ENCODE assay signal across 8 mouse cellular contexts in the genomic region with DNA sequence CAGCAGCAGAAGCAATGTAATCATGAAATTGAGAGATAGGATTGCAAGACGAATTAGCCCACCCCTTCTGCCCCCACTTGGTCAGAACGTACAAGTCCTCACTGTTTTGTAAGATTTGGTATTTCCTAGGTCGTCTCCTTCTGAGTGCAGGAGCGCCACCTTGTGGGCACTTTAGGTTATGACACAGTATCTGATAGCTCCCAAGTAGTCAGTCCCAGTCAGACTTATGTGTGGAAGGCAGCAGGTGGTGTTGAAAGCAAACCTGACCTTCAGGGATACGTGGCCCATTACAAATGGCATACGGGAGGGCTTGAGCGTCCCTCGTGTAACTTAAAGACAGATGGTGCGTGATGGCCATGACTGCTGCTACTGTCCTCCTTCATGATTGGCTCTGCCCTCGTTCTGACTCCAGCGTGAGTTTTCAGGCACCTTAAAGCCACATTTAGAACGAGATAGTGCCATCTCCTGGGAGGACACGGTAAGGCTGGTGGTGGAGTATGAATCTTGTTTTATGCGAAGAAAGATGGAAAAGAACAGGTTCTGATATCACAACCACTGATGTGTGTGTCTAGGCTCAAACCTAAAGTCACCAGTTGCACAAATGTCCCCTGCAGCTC. TPM values are rescaled to one million over a fixed set of nuclear protein-coding genes. Genes with fewer than 3 reads are reported as not detected.
DNase-seq lines count a peak whose midpoint lies in the region; ATAC-seq and TF ChIP-seq lines count a peak whose summit lies in the region.

No protein-coding gene starts in this region.

- H3K9ac ChIP-seq in heart, embryonic 12.5 days, result no peak overlapping the region
- H3K9ac ChIP-seq in kidney, embryonic 16.5 days (replicated peaks; ENCODE audit: low read length), result no peak overlapping the region; the same call in 1 of the 2 replicates

- ATAC-seq in heart, embryonic 12.5 days (ENCODE audit: insufficient number of reproducible peaks, low FRiP score), result no peak; the same call in 1 of the 2 replicates
- ATAC-seq in kidney, embryonic 16.5 days (ENCODE audit: low FRiP score, low TSS enrichment), result peak; percentile 75
- ATAC-seq in monocyte, adult 5-6 weeks (replicated peaks; ENCODE audit: insufficient number of reproducible peaks, low FRiP score, low TSS enrichment, poor library complexity, severe bottlenecking), result peak; percentile 73

- 0 out of 2 replicates have a peak, but pooled peaks cover 5% of the 10 kb centered on the region for H3K4me1 ChIP-seq in heart, embryonic 12.5 days (replicated peaks)
- no peaks in the 10 kb centered on the region for H3K4me1 ChIP-seq in kidney, embryonic 16.5 days (ENCODE audit: insufficient read depth, low read length)

- peak overlapping the region; percentile 8; the same call in 1 of the 2 replicates for H3K4me3 ChIP-seq in heart, embryonic 12.5 days
- peak overlapping the region; percentile 22; the same call in 1 of the 2 replicates for H3K4me3 ChIP-seq in kidney, embryonic 16.5 days (ENCODE audit: low read length)

- H3K4me2 ChIP-seq in heart, embryonic 12.5 days, result peak overlapping the region; percentile 51
- peak overlapping the region; percentile 48 for H3K4me2 ChIP-seq in kidney, embryonic 16.5 days (replicated peaks; ENCODE audit: low read depth, low read length)

- peak; percentile 80 for DNase-seq in CD4-positive helper T cell, adult 2 months (ENCODE audit: low read depth, low spot score)
- peak; percentile 94 for DNase-seq in brain, embryonic 14.5 days (ENCODE audit: low read depth)
- DNase-seq in fat pad, adult 2 months (ENCODE audit: extremely low read depth, low read depth, low spot score), result peak; percentile 13
- peak; percentile 81 for DNase-seq in liver
- peak; percentile 66 to 72 for DNase-seq in spleen, postnatal 36 days (ENCODE audit: low spot score in 2 of 2)

- H3K36me3 ChIP-seq in heart, embryonic 12.5 days, result no peaks in the 10 kb centered on the region
- no peaks in the 10 kb centered on the region for H3K36me3 ChIP-seq in kidney, embryonic 16.5 days (ENCODE audit: insufficient read depth, low read length)

- H3K9me3 ChIP-seq in heart, embryonic 12.5 days (replicated peaks), result no peaks in the 10 kb centered on the region
- no peaks in the 10 kb centered on the region for H3K9me3 ChIP-seq in kidney, embryonic 16.5 days (ENCODE audit: low read length)

- TF ChIP-seq CTCF in brain, embryonic 14.5 days (IDR thresholded peaks at IDR 0.05; ENCODE audit: borderline replicate concordance, extremely low read depth, insufficient read depth, insufficient read length), result peak; percentile 88; the same call in 1 of the 2 replicates

- H3K27ac ChIP-seq in heart, embryonic 12.5 days (ENCODE audit: poor library complexity, severe bottlenecking), result no peak overlapping the region
- H3K27ac ChIP-seq in kidney, embryonic 16.5 days (ENCODE audit: low read length), result no peak overlapping the region

- peaks cover 5% of the 10 kb centered on the region; the same call in 1 of the 2 replicates for H3K27me3 ChIP-seq in heart, embryonic 12.5 days (replicated peaks)
- H3K27me3 ChIP-seq in kidney, embryonic 16.5 days (ENCODE audit: insufficient read depth, low read length), result no peaks in the 10 kb centered on the region

- WGBS in heart, embryonic 12.5 days, result 3% methylated on average over 14 of the region's 14 CpGs
- WGBS in kidney, embryonic 16.5 days, result 1% methylated on average over 14 of the region's 14 CpGs

- no peak for TF ChIP-seq POLR2A in brain, embryonic 14.5 days (IDR thresholded peaks at IDR 0.05; ENCODE audit: borderline replicate concordance, extremely low read depth, insufficient read depth, insufficient read length, poor library complexity, severe bottlenecking)

RNA-seq across cellular contexts. Expression of a gene that starts 58.5 kb away (rescaled TPM):
- 9.5 and 12.7 TPM in 2 replicates for polyA plus RNA-seq in brain, embryonic 14.5 days (2012; rRNA removed)
- polyA plus RNA-seq in heart, embryonic 12.5 days (2016; fragmentation: Nextera tagmentation; extraction: Ambion mirVana), result 12.0 and 12.9 TPM in 2 replicates
- polyA plus RNA-seq in kidney, embryonic 16.5 days (2015; fragmentation: Nextera tagmentation; extraction: Ambion mirVana), result 13.1 and 15.2 TPM in 2 replicates
- 102 to 118 TPM (median 103 TPM) in 3 replicates for total RNA-seq in monocyte, adult 5-6 weeks (2017)

Comparison
In these comparisons a context has a peak if more than half of its experiments do, and no peak if none do; other contexts are left out.
1. DNase-seq: peak in every context shown above with its lines; median percentile 94 in brain, embryonic 14.5 days; 81 in liver; 80 in CD4-positive helper T cell, adult 2 months; 69 in spleen, postnatal 36 days; 13 in fat pad, adult 2 months.